Mouse (Mus musculus) cerebellum, adult 2 months (tissue): ENCODE measurements around the gene Trim58. TPM values are rescaled to one million over a fixed set of nuclear protein-coding genes. Genes with fewer than 3 reads are reported as not detected.

ENCODE experiments used
- DNase-seq, 2 experiments: peaks; one replicate each; pipeline ENCODE4 v3.0.0; 2021
- H3K27ac ChIP-seq: fragments of 200-500 bp; 2 replicates; pipeline ENCODE4 v1.5.1; 2012; ENCODE audit warnings: low read length, control low read depth, inconsistent platforms; ENCODE audit not compliant: insufficient read depth
- H3K27me3 ChIP-seq: fragments of 200-500 bp; 2 replicates; pipeline ENCODE4 v1.6.1; 2012; ENCODE audit warnings: inconsistent platforms, mild to moderate bottlenecking, low read length, moderate library complexity; ENCODE audit not compliant: control insufficient read depth, insufficient read depth
- H3K4me1 ChIP-seq: fragments of 200-500 bp; 2 replicates; pipeline ENCODE4 v1.6.1; 2011; ENCODE audit warnings: low read length; ENCODE audit not compliant: control insufficient read depth, insufficient read depth
- H3K4me3 ChIP-seq: fragments of 200-500 bp; replicated peaks from 2 replicates; pipeline ENCODE3; 2011; ENCODE audit warnings: mild to moderate bottlenecking, low read depth, low read length, control low read depth; ENCODE audit not compliant: insufficient read depth
- CTCF ChIP-seq: fragments of 200-500 bp; IDR thresholded peaks from 2 replicates; pipeline ENCODE4 v1.5.1; 2011; ENCODE audit warnings: low read depth, mild to moderate bottlenecking, control low read depth, low read length, moderate library complexity, borderline replicate concordance; ENCODE audit not compliant: insufficient read depth
- POLR2A ChIP-seq: fragments of 200-500 bp; IDR thresholded peaks from 2 replicates; pipeline ENCODE4 v1.6.1; 2011; ENCODE audit warnings: low read length, control low read depth, borderline replicate concordance; ENCODE audit not compliant: insufficient read depth
- WGBS: fragments of 180-500 bp; shearing (Covaris S2); methylation state at CpG from one replicate; pipeline ENCODE4 v1.1.7; 2018; 5-methylcytosine and 5-hydroxymethylcytosine counted together
- polyA plus RNA-seq: library from polyadenylated mRNA; depleted of rRNA; stranded (reverse); fragments of >200 nt; gene quantifications from 2 replicates; pipeline ENCODE4 v1.2.3, GENCODE M21; 2012

Gene Trim58
- polyA plus RNA-seq, 1 experiment, result 0.28 TPM

DNA sequence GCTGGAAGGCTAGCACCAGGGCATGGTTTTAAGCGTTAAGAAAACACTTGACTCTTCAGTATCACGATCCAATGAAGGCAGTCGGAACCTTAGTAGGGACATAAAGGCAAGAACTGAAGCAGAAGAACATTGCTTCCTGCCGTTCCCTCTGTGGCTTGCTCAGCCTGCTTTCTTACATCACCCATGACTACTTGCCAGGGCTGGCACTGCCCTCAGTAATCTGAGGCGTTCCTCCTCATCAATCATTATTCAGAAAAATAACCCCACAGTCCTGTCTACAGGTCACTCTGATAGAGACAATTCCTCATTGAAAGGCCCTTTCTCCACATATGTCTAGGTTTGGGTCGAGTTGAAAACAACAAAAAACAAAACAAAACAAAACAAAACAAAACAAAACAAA is 33.2 kb upstream of the Trim58 start:
- no peaks in the 10 kb centered on the region for H3K27me3 ChIP-seq
- H3K4me1 ChIP-seq, result no peaks in the 10 kb centered on the region
- no peak overlapping the region for H3K27ac ChIP-seq
- TF ChIP-seq CTCF, result no peak
- no peak for TF ChIP-seq POLR2A
- 59% methylated on average over 6 of the region's 6 CpGs for WGBS
- no peak overlapping the region for H3K4me3 ChIP-seq
- DNase-seq, result no peak

DNA sequence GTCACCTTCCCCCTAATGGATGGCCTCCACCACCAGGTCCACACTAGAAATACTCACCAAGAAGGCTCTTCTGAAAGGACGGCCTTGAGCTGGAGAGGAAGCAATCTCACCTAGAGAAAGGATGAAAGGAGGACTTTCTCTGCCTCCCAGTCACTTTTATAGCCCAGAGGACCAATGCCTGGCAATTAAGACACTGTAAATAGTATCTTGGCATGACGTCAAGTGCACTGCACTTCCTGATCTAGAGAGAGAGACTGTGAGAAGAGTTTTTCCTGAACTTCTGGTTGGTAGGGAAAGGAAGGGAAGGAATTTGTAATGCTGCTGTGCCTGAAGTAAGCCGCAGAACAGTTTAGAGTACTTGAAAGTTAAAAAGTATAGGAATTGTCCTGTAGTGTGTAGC is 26.9 kb upstream of the Trim58 start:
- Histone ChIP-seq H3K4me3 (no peak overlapping the region), H3K27me3 (no peaks in the 10 kb centered on the region), H3K27ac (no peak overlapping the region), H3K4me1 (no peaks in the 10 kb centered on the region)
- no peak for DNase-seq
- WGBS, result 82% methylated on average over 3 of the region's 3 CpGs
- no peak for TF ChIP-seq POLR2A
- no peak for TF ChIP-seq CTCF

GRCm38 (mm10) chr11:58614526-58614925 is 25.7 kb upstream of the Trim58 start:
- Histone ChIP-seq H3K4me1 (no peaks in the 10 kb centered on the region), H3K27ac (no peak overlapping the region), H3K27me3 (no peaks in the 10 kb centered on the region), H3K4me3 (no peak overlapping the region)
- no peak for TF ChIP-seq CTCF
- TF ChIP-seq POLR2A, result no peak
- no peak for DNase-seq

DNA sequence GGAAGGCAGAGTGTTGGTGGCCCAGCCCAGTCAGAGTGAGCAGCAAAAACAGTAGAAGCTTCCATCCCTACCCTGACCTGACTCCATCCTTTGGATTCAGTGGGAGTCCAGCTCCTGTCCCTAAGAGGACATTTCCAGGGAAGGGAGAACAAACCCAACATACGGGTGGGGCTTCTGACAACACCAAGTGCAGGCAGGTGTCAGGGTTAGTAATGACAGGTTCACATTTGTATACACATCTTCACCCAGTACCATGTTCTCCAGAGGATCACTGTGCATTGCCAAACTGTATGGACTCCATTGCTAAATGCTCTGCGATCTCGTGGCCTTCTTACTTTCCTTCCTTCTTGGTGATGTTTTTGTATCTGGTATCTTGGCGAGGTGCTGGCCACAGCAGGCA is 24.3 kb upstream of the Trim58 start, which contains the start of gene 2210407C18Rik:
2210407C18Rik (minus strand) TSS at position 101 of the 400 bp plus-strand sequence.
- H3K4me3 ChIP-seq, result no peak within 1 kb of the TSS
- no peak for DNase-seq
- TF ChIP-seq CTCF (no peak), POLR2A (no peak)
- H3K4me1 ChIP-seq, result no peaks in the 10 kb centered on the region
- H3K27me3 ChIP-seq, result no peaks in the 10 kb centered on the region
- no peak within 1 kb of the TSS for H3K27ac ChIP-seq
- WGBS, result 94% methylated on average over 4 of the region's 4 CpGs

GRCm38 (mm10) chr11:58618369-58618768 is 21.9 kb upstream of the Trim58 start:
- no peak for DNase-seq
- WGBS, result 64% methylated on average over 3 of the region's 3 CpGs
- TF ChIP-seq POLR2A (no peak), CTCF (no peak)
- Histone ChIP-seq H3K4me3 (no peak overlapping the region), H3K27ac (no peak overlapping the region), H3K4me1 (no peaks in the 10 kb centered on the region), H3K27me3 (no peaks in the 10 kb centered on the region)

DNA sequence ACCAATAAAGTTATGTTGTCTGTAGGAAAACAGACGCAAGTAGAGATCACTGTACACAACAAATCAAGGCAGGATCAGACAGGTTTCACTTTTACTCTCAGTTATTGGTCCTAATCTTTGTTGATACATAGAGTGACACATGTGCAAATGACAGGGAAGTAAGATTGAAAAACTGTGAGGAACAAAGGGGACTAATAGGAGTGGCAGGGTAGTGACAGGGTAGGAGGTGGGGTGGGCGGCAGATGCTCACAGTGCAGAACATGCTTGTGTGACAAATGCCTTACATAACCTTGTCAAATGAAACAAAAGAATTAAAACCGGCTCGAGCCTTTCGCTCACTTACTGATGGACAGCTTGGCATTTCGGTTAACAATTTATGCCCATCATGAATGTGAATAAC is 21.5 kb upstream of the Trim58 start:
- H3K27me3 ChIP-seq, result no peaks in the 10 kb centered on the region
- H3K4me1 ChIP-seq, result no peaks in the 10 kb centered on the region
- TF ChIP-seq POLR2A, result no peak
- TF ChIP-seq CTCF, result no peak
- no peak overlapping the region for H3K4me3 ChIP-seq
- no peak for DNase-seq
- WGBS, result 23% methylated on average over 6 of the region's 6 CpGs
- no peak overlapping the region for H3K27ac ChIP-seq

DNA sequence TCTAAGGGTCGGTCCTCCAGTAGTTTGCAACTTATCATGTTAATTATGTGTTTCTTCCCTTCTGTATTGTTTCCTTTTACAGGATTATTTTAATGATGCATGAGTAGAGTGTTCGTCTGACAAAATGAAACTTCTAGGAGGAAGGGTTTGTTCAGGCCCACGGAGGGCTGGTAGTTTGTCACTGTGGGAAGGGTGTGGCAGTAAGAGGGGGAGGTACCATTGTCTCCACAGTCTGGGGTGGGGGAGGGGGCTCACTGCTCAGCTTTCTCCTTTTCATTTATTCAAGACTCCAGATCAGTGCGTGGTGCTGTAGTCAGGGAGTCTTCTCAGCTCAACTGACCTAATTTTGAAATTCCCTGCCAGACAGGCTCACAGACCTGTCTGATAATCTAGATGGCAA is 14.1 kb upstream of the Trim58 start:
- H3K4me1 ChIP-seq, result no peaks in the 10 kb centered on the region
- WGBS, result 53% methylated on average over 4 of the region's 4 CpGs
- no peak overlapping the region for H3K4me3 ChIP-seq
- no peak for TF ChIP-seq CTCF
- TF ChIP-seq POLR2A, result no peak
- no peak overlapping the region for H3K27ac ChIP-seq
- no peaks in the 10 kb centered on the region for H3K27me3 ChIP-seq
- DNase-seq, result no peak

DNA sequence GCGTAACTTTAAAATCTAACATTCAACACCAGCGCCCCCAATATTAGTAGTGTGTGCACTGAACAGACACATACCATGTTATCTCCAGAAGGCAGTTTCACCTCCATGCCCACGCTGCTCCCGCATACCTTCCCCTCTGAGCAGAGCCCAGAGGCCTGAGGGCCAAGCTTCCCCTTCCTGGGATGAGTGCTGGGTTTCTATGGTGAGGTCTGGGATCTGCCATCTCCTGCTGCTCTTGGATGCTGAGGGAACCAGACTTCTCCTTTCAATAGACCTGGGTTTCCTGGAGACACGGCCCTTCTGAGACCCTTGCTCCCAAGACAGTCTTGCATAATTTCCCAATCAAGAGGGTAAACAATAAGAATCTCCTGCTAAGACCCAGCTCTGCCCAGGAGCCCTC is 9.9 kb upstream of the Trim58 start, which contains the start of gene Olfr323:
Olfr323 (minus strand) TSS at position 101 of the 400 bp plus-strand sequence.
- Histone ChIP-seq H3K4me1 (no peaks in the 10 kb centered on the region), H3K27me3 (no peaks in the 10 kb centered on the region), H3K27ac (no peak within 1 kb of the TSS), H3K4me3 (no peak within 1 kb of the TSS)
- TF ChIP-seq CTCF (no peak), POLR2A (no peak)
- 55% methylated on average over 5 of the region's 5 CpGs for WGBS
- no peak for DNase-seq
